29 mouse cellular contexts compared by ENCODE assay signal in the genomic region with DNA sequence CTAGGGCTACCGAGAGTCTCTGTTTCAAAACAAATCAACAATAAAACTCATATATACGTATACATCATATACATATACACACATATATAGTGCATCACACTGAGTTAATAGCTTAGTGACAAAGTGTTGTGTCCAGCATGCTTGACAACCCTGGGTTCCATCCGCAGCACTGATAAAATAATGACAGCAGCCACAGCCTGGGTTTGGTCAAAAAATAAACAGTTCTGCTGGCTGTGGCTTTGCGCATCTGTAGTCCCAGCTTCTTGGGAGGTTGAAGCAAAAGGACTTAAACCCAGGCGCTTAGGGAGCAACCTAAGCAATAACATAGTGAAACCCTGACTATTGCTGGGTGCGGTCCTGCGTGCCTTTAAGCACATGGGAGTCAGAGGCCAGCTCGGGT. TPM values are rescaled to one million over a fixed set of nuclear protein-coding genes. Genes with fewer than 3 reads are reported as not detected.
DNase-seq lines count a peak whose midpoint lies in the region; ATAC-seq and TF ChIP-seq lines count a peak whose summit lies in the region.
"Had no signal": no experiment of that assay in that cellular context is flagged by ENCODE, and none has a peak within 500 bp of the region (broad histone marks: within the 10 kb centered on the region; RNA-seq: fewer than 3 reads in every experiment).

No protein-coding gene starts in this region.

- DNase-seq in heart, embryonic 10.5 days (ENCODE audit: low spot score): peak; percentile 66
- DNase-seq in heart, postnatal 36 days: no peak
- no peak for DNase-seq in kidney, adult 9 months
- DNase-seq in stomach, postnatal 0 days (ENCODE audit: low spot score): no peak
- no peak for DNase-seq in adrenal gland, postnatal 36 days
- DNase-seq: adrenal gland, adult 8-10 months; cerebellum, adult 11 months; cerebellum, adult 2 months; cerebellum, adult 9-11 months; cerebellum, postnatal 36 days; embryo, embryonic 11 days; forebrain, postnatal 0 days; gastrocnemius, adult 2 months; gastrocnemius, postnatal 14 days; heart, adult 11 months had no signal

- H3K4me1 ChIP-seq in heart, embryonic 10.5 days: peaks cover 79% of the 10 kb centered on the region
- H3K4me1 ChIP-seq in kidney, embryonic 15.5 days: peaks cover 70% of the 10 kb centered on the region
- H3K4me1 ChIP-seq in stomach, embryonic 14.5 days (ENCODE audit: control insufficient read depth, insufficient read depth, low read length): peaks cover 40% of the 10 kb centered on the region
- H3K4me1 ChIP-seq in stomach, postnatal 0 days (replicated peaks; ENCODE audit: control insufficient read depth, insufficient read depth): 0 out of 2 replicates have a peak, but pooled peaks cover 14% of the 10 kb centered on the region
- peaks cover 10% of the 10 kb centered on the region for H3K4me1 ChIP-seq in midbrain, embryonic 16.5 days (ENCODE audit: control insufficient read depth, insufficient read depth, low read length)

- no peak for TF ChIP-seq CTCF in stomach, postnatal 0 days (IDR thresholded peaks at IDR 0.05; ENCODE audit: low read depth)

- no peak for TF ChIP-seq EP300 in stomach, postnatal 0 days (optimal IDR thresholded peaks at IDR 0.05)

- H3K4me2 ChIP-seq in kidney, embryonic 15.5 days: no peak overlapping the region
- no peak overlapping the region for H3K4me2 ChIP-seq in stomach, embryonic 14.5 days (replicated peaks; ENCODE audit: low read depth, low read length)
- H3K4me2 ChIP-seq in stomach, postnatal 0 days (replicated peaks; ENCODE audit: low read depth): no peak overlapping the region
- H3K4me2 ChIP-seq in midbrain, embryonic 16.5 days (ENCODE audit: low read length): no peak overlapping the region
- H3K4me2 ChIP-seq: embryonic facial prominence, embryonic 12.5 days; embryonic facial prominence, embryonic 15.5 days; heart, embryonic 13.5 days; hindbrain, embryonic 13.5 days had no signal

- no peak overlapping the region for H3K4me3 ChIP-seq in heart, embryonic 10.5 days
- H3K4me3 ChIP-seq in kidney, embryonic 15.5 days (replicated peaks): no peak overlapping the region
- no peak overlapping the region for H3K4me3 ChIP-seq in stomach, embryonic 14.5 days (ENCODE audit: low read depth, low read length)
- H3K4me3 ChIP-seq in stomach, postnatal 0 days (ENCODE audit: low read depth, low read length): no peak overlapping the region
- no peak overlapping the region for H3K4me3 ChIP-seq in midbrain, embryonic 16.5 days (ENCODE audit: low read depth, low read length)
- H3K4me3 ChIP-seq: embryonic facial prominence, embryonic 12.5 days; embryonic facial prominence, embryonic 15.5 days; gastrocnemius, adult 2 months; heart, embryonic 13.5 days; hindbrain, embryonic 10.5 days; hindbrain, embryonic 13.5 days had no signal

- 0 out of 2 replicates have a peak overlapping the region, but pooled peaks have one; percentile 42 for H3K27ac ChIP-seq in heart, embryonic 10.5 days
- H3K27ac ChIP-seq in kidney, embryonic 15.5 days: peak overlapping the region; percentile 37; the same call in 1 of the 2 replicates
- 0 out of 2 replicates have a peak overlapping the region, but pooled peaks have one; percentile 33 for H3K27ac ChIP-seq in stomach, embryonic 14.5 days (ENCODE audit: low read length)
- H3K27ac ChIP-seq in stomach, postnatal 0 days (replicated peaks): no peak overlapping the region
- H3K27ac ChIP-seq in midbrain, embryonic 16.5 days (ENCODE audit: low read length): no peak overlapping the region
- H3K27ac ChIP-seq: embryonic facial prominence, embryonic 15.5 days; gastrocnemius, adult 2 months; hindbrain, embryonic 13.5 days had no signal

- no peaks in the 10 kb centered on the region for H3K27me3 ChIP-seq in heart, embryonic 10.5 days (ENCODE audit: insufficient read depth, poor library complexity, severe bottlenecking)
- no peaks in the 10 kb centered on the region for H3K27me3 ChIP-seq in kidney, embryonic 15.5 days
- H3K27me3 ChIP-seq in stomach, embryonic 14.5 days (ENCODE audit: control insufficient read depth, insufficient read depth, low read length): no peaks in the 10 kb centered on the region
- no peaks in the 10 kb centered on the region for H3K27me3 ChIP-seq in stomach, postnatal 0 days (ENCODE audit: control insufficient read depth, insufficient read depth, low read length)
- H3K27me3 ChIP-seq in midbrain, embryonic 16.5 days (ENCODE audit: control insufficient read depth, insufficient read depth, low read depth, low read length): no peaks in the 10 kb centered on the region
- H3K27me3 ChIP-seq: embryonic facial prominence, embryonic 12.5 days; embryonic facial prominence, embryonic 15.5 days; heart, embryonic 13.5 days had no signal

- ATAC-seq in kidney, embryonic 15.5 days (replicated peaks; ENCODE audit: low FRiP score): no peak
- ATAC-seq in stomach, embryonic 14.5 days (ENCODE audit: insufficient number of reproducible peaks, insufficient read depth, low FRiP score, low read depth): no peak
- no peak for ATAC-seq in stomach, postnatal 0 days (ENCODE audit: low FRiP score, low TSS enrichment)
- ATAC-seq in midbrain, embryonic 16.5 days: no peak
- ATAC-seq: activated CD4-positive, CD25-positive, alpha-beta regulatory T cell, adult 4 months; forebrain, embryonic 14.5 days; forebrain, postnatal 0 days; hindbrain, embryonic 16.5 days had no signal

- no peaks in the 10 kb centered on the region for H3K9me3 ChIP-seq in heart, embryonic 10.5 days
- no peaks in the 10 kb centered on the region for H3K9me3 ChIP-seq in kidney, embryonic 15.5 days (replicated peaks)
- no peaks in the 10 kb centered on the region for H3K9me3 ChIP-seq in stomach, embryonic 14.5 days (ENCODE audit: control insufficient read depth, low read depth, low read length)
- H3K9me3 ChIP-seq in stomach, postnatal 0 days (ENCODE audit: control insufficient read depth, low read length): no peaks in the 10 kb centered on the region
- H3K9me3 ChIP-seq in midbrain, embryonic 16.5 days (replicated peaks; ENCODE audit: control insufficient read depth, low read length, poor library complexity, severe bottlenecking): no peaks in the 10 kb centered on the region
- H3K9me3 ChIP-seq: embryonic facial prominence, embryonic 12.5 days; embryonic facial prominence, embryonic 15.5 days; heart, embryonic 13.5 days; hindbrain, embryonic 10.5 days; hindbrain, embryonic 13.5 days had no signal

- 50% methylated on average over 8 of the region's 8 CpGs for WGBS in heart, embryonic 10.5 days
- WGBS in kidney, embryonic 15.5 days: 56% methylated on average over 8 of the region's 8 CpGs
- 45% methylated on average over 8 of the region's 8 CpGs for WGBS in stomach, embryonic 14.5 days
- 43% methylated on average over 8 of the region's 8 CpGs for WGBS in stomach, postnatal 0 days
- 75% methylated on average over 8 of the region's 8 CpGs for WGBS in midbrain, embryonic 16.5 days

- no peak overlapping the region for H3K9ac ChIP-seq in kidney, embryonic 15.5 days
- H3K9ac ChIP-seq in stomach, embryonic 14.5 days (replicated peaks; ENCODE audit: low read depth, low read length): no peak overlapping the region
- H3K9ac ChIP-seq in stomach, postnatal 0 days (ENCODE audit: low read length): no peak overlapping the region
- H3K9ac ChIP-seq in midbrain, embryonic 16.5 days (ENCODE audit: low read depth, low read length): no peak overlapping the region
- H3K9ac ChIP-seq: embryonic facial prominence, embryonic 12.5 days; embryonic facial prominence, embryonic 15.5 days; forebrain, postnatal 0 days; heart, embryonic 13.5 days; hindbrain, embryonic 13.5 days had no signal

- intact Hi-C loops in heart, postnatal 36 days (cut with DNase I): no loop called here

- H3K36me3 ChIP-seq in heart, embryonic 10.5 days: no peaks in the 10 kb centered on the region
- H3K36me3 ChIP-seq in kidney, embryonic 15.5 days: no peaks in the 10 kb centered on the region
- no peaks in the 10 kb centered on the region for H3K36me3 ChIP-seq in stomach, embryonic 14.5 days (ENCODE audit: control insufficient read depth, insufficient read depth, low read length)
- no peaks in the 10 kb centered on the region for H3K36me3 ChIP-seq in stomach, postnatal 0 days (ENCODE audit: control insufficient read depth, insufficient read depth, low read length)
- H3K36me3 ChIP-seq in midbrain, embryonic 16.5 days (ENCODE audit: control insufficient read depth, insufficient read depth, low read length): no peaks in the 10 kb centered on the region
- H3K36me3 ChIP-seq: embryonic facial prominence, embryonic 12.5 days; embryonic facial prominence, embryonic 15.5 days; heart, embryonic 13.5 days; hindbrain, embryonic 10.5 days; hindbrain, embryonic 13.5 days had no signal

RNA-seq across cellular contexts. Expression of gene Fzd2, which starts 25.2 kb away (rescaled TPM):
- 22.9 and 34.5 TPM in 2 replicates for polyA plus RNA-seq in heart, embryonic 10.5 days (2016; fragmentation: Nextera tagmentation; extraction: Ambion mirVana)
- total RNA-seq in heart, postnatal 36 days (2021): 1 to 10 TPM; 3.1 to 5.4 TPM
- polyA plus RNA-seq in kidney, embryonic 15.5 days (2015; fragmentation: Nextera tagmentation; extraction: Ambion mirVana): 28.5 and 34.0 TPM in 2 replicates
- 30.5 and 30.6 TPM in 2 replicates for polyA plus RNA-seq in stomach, embryonic 14.5 days (2014; fragmentation: Nextera tagmentation; extraction: Ambion mirVana)
- polyA plus RNA-seq in stomach, postnatal 0 days (2015; fragmentation: Nextera tagmentation; extraction: Ambion mirVana): 10.2 and 11.8 TPM in 2 replicates
- 1 to 10 TPM; 3.1 to 4.2 TPM for total RNA-seq in adrenal gland, postnatal 36 days (2021)
- 3.9 and 4.4 TPM in 2 replicates for polyA plus RNA-seq in midbrain, embryonic 16.5 days (2015; fragmentation: Nextera tagmentation; extraction: Ambion mirVana)
- polyA plus RNA-seq: activated CD4-positive, CD25-positive, alpha-beta regulatory T cell, adult 4 months had no signal

RNA-seq across cellular contexts. Expression of gene Meioc, which starts 34.1 kb away (rescaled TPM):
- polyA plus RNA-seq in heart, embryonic 10.5 days (2016; fragmentation: Nextera tagmentation; extraction: Ambion mirVana): 0.53 and 1.2 TPM in 2 replicates
- total RNA-seq in heart, postnatal 36 days (2021): not detected
- polyA plus RNA-seq in kidney, embryonic 15.5 days (2015; fragmentation: Nextera tagmentation; extraction: Ambion mirVana): 0.49 and 0.50 TPM in 2 replicates
- 0.80 and 1.2 TPM in 2 replicates for polyA plus RNA-seq in stomach, embryonic 14.5 days (2014; fragmentation: Nextera tagmentation; extraction: Ambion mirVana)
- 0.23 and 0.39 TPM in 2 replicates for polyA plus RNA-seq in stomach, postnatal 0 days (2015; fragmentation: Nextera tagmentation; extraction: Ambion mirVana)
- total RNA-seq in adrenal gland, postnatal 36 days (2021): not detected
- polyA plus RNA-seq in midbrain, embryonic 16.5 days (2015; fragmentation: Nextera tagmentation; extraction: Ambion mirVana): 0.15 and 0.16 TPM in 2 replicates
- total RNA-seq: adrenal gland, adult 8-10 months; forebrain, postnatal 0 days; gastrocnemius, adult 2 months; gastrocnemius, postnatal 14 days; heart, adult 8-10 months; heart, postnatal 25 days had no signal
- polyA plus RNA-seq: activated CD4-positive, CD25-positive, alpha-beta regulatory T cell, adult 4 months; cerebellum, adult 2 months; cortical plate, adult 2 months had no signal

RNA-seq across cellular contexts. Expression of gene Gm11627, which starts 50.1 kb away (rescaled TPM):
- polyA plus RNA-seq in heart, embryonic 10.5 days (2016; fragmentation: Nextera tagmentation; extraction: Ambion mirVana): 11.6 and 13.5 TPM in 2 replicates
- 1 to 10 TPM; 1.4 to 1.5 TPM for total RNA-seq in heart, postnatal 36 days (2021)
- 8.5 and 8.7 TPM in 2 replicates for polyA plus RNA-seq in kidney, embryonic 15.5 days (2015; fragmentation: Nextera tagmentation; extraction: Ambion mirVana)
- polyA plus RNA-seq in stomach, embryonic 14.5 days (2014; fragmentation: Nextera tagmentation; extraction: Ambion mirVana): 15.9 and 18.9 TPM in 2 replicates
- polyA plus RNA-seq in stomach, postnatal 0 days (2015; fragmentation: Nextera tagmentation; extraction: Ambion mirVana): 20.1 and 22.4 TPM in 2 replicates
- total RNA-seq in adrenal gland, postnatal 36 days (2021): under 1 TPM in 1 of 2 experiments, not detected in 1; 0.69 TPM
- polyA plus RNA-seq in midbrain, embryonic 16.5 days (2015; fragmentation: Nextera tagmentation; extraction: Ambion mirVana): 1.6 and 2.4 TPM in 2 replicates
- total RNA-seq: gastrocnemius, adult 2 months had no signal
- polyA plus RNA-seq: activated CD4-positive, CD25-positive, alpha-beta regulatory T cell, adult 4 months had no signal

Comparison
In these comparisons a context has a peak if more than half of its experiments do, and no peak if none do; other contexts are left out.
1. H3K27ac ChIP-seq: peak in heart, embryonic 10.5 days (single experiment), kidney, embryonic 15.5 days (single experiment) and stomach, embryonic 14.5 days (single experiment); none in stomach, postnatal 0 days (single experiment) and midbrain, embryonic 16.5 days (single experiment).